Mouse (Mus musculus) ovary, postnatal 14 days (tissue): ENCODE data around the gene Gga1.
A peak's percentile ranks its signal among the peaks of the same experiment; 100 is the strongest.

Experiments used
- DNase-seq: peaks from one replicate; pipeline ENCODE4 v3.0.0; 2022; ENCODE audit warnings: low spot score

The Gga1 gene

DNA sequence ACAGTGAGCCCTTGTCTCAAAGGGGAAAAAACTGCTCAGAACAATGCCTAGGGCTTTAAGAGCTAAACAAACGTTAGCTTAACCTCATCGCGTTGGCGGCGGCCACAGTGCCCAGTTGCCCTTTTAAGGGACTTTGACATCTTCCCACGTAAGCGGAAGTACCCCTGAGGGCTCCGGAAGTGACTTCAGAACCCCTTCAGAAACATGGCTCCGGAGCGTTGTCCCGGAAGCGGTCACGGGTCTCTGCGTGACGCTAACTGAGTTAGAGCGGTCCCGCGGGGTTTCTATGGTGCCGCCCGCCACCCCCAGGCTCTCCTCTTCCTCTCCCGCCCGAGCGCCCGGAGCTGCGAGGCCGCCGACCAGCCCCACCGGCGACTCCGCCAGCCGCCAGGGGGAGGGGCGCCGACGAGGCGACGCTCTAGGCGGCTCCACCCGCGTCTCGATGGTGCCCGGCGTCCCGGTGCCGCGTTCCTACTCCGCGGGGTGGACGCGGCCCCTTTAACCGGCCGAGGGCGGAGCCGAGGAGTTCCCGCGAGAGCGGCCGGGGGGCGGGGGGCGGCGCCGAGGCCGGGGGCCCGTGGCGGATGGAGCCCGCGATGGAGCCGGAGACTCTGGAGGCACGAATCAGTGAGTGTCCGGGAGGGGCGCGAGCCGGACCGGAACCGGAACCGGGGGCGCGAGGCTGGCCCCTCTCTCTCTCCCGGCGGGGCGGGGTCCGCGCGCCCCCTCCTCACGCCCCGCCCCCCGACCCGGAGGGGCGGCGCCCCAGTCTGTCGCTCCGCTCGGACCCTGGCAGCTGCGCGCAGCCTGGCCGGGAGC, at the start of gene Gga1:
Gene Gga1, plus strand, starts transcription at position 200 of the 819 bp plus-strand sequence.
- peak; percentile 94 for DNase-seq

DNA sequence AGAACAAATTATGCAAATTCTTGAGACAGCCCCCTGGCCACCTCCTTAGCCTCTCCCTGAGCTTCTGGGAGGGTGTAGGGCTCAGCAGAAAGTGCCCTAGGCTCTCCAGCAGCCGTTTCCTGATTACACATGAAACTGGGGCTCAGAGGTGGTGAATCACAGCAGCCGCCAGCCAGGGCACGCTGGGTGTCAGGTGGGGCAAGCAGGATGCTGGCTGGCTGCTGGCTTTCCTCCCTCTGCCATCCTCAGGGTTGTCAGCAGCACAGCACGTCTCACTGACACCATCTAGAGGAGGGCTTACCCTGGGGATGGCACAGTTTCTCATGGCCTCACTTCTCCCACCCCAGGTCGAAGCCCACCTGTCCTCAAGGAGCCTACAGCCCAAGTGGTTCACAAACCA, 48.7 kb upstream of the Gga1 start:
- DNase-seq, result no peak

DNA sequence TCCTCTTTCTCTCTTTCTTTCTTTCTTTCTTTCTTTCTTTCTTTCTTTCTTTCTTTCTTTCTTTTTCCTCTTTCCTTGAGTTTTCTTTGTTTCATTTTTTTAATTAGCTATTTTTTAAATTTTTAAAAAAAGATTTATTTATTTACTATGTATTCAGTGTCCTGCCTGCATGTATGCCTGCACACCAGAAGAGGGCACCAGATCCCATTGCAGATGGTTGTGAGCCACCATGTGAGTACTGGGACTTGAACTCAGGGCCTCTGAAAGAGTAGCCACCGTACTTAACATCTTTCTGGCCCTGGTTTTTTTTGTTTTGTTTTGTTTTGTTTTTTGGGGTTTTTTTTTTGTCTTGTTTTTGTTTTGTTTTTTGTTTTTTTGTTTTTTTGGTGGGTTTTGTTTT, 47.4 kb upstream of the Gga1 start:
- no peak for DNase-seq

- no peak for DNase-seq
Observed at GRCm38 (mm10) chr15:78830742-78831719, 46.0 kb upstream of the Gga1 start.

GRCm38 (mm10) chr15:78831720-78832657, 45.0 kb upstream of the Gga1 start:
- no peak for DNase-seq

DNA sequence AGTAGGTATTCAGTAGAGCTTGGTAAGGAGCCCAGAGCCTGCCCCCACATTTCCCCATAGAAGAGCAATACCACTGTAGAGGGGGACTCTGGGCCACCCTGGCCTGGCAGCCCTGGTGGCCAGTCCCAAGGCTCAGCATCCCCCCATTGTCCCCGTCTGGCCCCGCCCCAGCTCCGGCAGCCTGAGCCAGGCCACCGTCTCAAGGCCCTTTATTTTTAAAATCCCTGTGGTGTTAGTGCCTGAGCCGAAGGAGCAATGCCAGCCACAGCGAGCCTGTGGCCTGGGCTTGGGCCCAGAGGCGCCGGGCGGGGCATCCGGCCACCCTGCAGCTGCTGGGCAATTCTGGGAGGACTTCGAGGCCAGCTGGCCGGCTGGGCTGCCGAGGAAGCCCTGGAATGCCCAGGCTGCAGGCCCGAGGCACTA, 44.3 kb upstream of the Gga1 start:
- DNase-seq, result peak; percentile 65

- DNase-seq, result no peak
Observed at GRCm38 (mm10) chr15:78833582-78833981, 43.4 kb upstream of the Gga1 start.

- DNase-seq, result no peak
Observed at GRCm38 (mm10) chr15:78834233-78835005, 42.6 kb upstream of the Gga1 start.

DNA sequence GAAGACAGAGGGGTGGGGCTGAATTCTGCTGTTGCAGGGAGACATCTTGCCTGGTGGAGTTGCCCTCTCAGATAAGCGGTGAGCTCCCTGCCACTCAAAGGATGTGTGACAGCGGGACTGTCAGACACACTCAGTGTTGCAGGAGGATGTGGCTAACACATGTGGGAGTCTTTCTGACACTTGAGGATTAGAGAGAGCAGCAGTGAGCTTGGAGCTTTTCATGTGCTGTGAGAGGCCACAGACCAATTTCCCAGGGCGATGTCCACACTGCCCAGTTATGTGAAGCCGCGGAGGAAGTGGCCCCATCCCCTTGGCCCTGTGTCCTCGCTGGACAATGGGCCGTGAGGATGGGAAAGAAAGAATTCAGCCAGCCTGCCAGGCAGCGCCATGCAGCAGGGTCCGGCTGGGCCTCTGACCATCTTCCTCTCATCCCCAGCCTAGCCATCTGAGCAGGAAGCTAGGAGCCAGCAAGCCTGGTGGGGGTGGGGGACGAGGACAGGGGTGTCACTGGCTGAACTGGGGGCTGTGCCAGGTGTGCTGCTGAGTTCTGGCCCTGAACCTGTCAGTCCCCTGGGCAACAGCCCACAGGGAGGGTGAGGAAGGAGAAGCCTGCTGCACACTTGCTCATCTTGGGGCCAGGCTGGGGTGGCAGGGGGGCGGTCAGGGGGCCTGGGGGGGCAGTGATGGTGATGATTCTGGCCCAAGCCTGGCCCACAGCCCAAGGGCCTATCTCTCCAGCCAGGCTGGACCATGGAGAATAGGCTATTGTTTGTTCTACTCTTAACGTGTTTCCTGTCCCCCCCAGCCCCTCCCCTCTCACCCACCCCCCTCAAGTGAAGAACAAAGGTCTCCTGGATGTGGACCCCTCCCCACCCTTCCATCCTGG, 41.5 kb upstream of the Gga1 start:
- DNase-seq, result no peak

- DNase-seq, result no peak
Observed at GRCm38 (mm10) chr15:78836086-78836621, 40.8 kb upstream of the Gga1 start.

DNA sequence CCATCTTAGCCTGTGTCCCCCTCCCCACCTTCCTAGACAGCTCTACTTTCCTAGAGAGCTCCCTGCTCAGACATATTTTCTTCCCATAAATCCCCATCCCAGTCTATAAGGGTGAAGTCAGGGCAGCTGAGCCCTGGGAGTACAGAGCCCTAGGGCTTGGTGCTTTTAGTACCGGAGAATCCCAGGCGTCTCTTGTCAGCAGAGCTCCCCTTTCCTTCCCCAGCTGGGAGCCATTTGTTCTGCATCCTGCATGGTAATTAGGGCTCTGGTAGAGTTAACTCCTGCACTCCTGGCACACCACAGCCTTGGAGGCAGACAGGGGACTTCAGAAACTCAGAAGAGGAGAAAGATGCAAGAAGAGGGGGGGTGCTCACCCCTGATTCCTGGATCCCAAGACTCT, 37.2 kb upstream of the Gga1 start:
- no peak for DNase-seq

DNA sequence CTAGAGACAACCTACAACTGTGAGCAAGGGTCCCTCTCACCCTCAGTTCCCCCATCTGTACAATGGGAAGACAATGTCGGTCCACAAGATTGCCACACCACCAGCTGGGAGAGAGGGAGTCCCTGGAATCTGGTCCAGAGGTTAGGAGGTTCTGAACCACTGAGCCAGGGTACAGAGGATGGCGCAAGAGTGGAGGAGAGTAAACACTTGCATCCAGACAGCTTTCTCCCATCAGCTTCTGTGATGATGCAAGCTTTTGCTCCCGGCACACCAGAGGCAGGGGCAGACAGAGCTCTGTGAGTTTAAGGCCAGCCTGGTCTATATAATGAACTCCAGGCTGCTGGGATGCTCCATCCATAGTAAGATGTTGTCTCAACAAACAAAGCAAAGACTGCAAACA, 36.7 kb upstream of the Gga1 start:
- no peak for DNase-seq

GRCm38 (mm10) chr15:78840751-78841150, 36.2 kb upstream of the Gga1 start:
- DNase-seq, result no peak

DNA sequence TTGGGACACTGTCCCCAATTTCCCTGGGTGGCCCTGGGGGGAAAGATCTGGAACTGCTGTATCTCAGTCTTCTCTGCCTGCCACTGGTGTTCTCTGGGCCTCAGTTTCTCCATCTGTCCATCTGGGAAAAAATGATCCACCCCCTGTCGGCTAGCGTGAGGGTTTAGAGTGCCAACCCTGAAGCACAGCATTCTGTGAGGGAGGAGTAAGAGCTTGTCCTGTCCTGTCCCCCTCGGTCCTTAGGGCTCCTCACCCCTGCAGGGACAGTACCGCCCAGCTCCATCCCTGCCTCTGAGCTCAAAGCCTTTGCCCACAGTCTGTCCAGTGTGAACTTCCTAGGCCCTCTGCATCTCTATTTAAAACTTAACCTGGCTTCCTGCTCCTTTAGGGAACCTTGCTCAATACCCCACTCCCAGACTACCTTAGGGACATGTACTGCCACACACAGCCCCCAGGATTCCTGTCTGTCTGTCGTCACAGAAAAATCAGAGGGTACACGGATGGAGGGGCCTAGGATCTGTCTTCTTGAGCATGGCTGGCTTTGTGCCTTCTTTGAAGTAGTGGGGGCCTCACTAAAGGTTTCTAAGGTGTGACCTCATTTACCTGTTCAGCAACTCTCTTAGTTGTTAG, 35.7 kb upstream of the Gga1 start:
- no peak for DNase-seq

DNA sequence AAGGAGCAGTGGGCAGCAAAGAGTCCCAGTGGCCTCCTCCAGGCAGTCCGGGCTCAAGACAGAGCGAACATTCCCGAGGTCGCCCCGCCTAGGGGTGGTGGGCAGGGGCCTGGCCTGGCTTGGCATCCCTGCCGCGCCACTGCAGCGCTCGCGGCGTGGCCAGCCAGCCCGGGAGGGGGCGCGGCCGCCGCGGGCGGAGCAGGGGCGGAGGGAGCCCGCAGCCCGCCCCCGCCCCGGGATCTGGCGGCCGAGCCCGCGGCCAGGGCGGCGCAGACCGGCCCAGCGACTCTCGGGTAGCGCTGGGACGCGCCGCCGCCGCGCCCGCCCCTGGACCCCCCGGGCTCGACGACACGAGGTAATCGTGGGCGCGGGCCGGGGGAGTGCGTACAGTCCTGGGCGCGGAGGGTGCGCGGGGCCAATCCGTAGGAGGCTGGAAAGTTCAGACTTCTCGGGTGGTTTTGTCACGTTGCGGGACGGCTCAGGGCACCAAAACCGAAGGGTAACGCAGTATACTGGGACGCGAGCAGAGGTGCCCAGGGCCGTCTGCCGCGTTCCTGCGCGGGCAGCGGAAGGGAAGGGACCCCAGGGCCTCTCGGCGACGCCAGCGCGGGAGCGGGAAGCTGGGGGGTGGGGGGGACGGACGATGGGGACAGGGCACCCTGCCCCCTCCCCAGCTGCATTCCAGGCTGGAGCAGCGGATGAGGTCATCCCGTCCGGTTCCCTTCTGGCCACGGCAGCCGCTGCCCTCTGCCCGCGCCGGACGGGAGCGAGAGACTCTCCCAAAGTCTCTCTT, 34.4 kb upstream of the Gga1 start, which contains the start of gene Cdc42ep1:
Gene Cdc42ep1, plus strand, starts transcription at position 254 of the 793 bp plus-strand sequence.
- DNase-seq, result peak; percentile 58

DNA sequence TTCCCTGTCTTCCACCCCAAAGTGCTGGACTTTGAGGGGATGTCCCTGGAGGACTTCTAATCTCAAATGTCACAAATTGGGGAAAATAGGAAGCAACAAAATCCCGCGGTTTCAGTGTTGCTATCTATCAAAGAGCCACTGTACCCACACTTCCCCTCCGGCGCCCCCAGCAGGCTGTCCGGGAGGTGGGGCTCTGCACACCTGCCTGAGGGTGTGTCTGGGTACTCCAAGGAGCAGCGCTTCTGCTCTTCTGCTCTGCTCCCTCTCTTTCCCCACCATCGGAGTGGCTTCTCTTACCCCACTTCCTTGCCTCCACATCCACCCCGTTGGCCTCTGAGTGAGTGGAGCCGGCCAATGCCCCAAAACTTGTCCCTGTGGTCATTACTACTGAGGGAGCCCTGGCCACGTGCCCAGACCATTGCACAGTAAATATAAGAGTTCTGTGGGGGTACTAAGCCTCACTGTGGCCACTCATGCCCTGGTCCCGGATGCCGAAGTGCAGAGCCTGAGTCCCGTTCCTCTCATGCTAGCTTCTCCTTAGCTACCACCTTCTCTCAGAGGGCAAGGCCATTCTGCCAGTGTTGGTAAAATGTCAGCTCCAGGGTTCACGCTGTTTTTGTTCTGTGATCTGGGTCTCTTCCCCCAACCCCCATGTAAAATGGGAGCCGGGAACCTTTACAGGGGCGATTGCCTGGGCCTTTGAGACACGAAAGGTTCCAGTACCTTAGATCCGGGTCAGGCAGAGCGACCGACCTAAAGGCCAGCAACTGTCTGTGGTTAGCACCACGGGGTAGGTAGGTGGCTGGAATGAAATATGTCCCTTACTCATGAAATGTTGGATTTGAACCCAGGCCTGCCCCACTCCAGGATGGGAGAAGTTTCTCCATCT, 33.2 kb upstream of the Gga1 start:
- no peak for DNase-seq

DNA sequence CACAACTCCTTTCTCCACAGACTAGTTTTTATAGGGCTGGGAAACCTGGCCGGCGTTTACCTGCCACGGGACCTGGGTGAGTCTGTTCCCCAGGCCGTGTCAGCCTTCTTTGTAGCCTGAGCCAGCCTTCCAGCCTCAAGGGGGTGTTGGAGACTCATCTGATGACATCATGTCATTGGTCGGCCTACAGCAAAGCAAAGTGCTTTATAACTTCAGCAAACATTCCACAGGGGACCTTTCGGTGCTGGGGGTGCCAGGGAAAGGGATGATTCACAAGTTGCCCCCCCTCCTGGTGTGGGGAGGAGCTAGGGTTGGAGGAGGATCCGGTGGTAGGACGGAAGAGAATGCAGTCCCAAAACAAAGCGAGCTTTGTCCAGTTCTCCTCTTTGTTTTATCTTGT, 32.2 kb upstream of the Gga1 start:
- no peak for DNase-seq
